Mouse (Mus musculus) CH12.LX (cell line): Measurements from ENCODE around the gene Ppp2r5e.

Experiments
- CTCF ChIP-seq, 2 experiments: IDR thresholded peaks in 1 of 2; conservative IDR thresholded peaks in 1 of 2; 2 replicates each; pipeline ENCODE4 v1.5.1; 2011 to 2012; ENCODE audit warnings: low read depth in 2 of 2, low read length in 2 of 2, improper control_type of control experiment in 1 of 2, inconsistent platforms in 1 of 2, mild to moderate bottlenecking in 1 of 2, moderate library complexity in 1 of 2
- EP300 ChIP-seq: IDR thresholded peaks from 2 replicates; pipeline ENCODE4 v1.6.1; 2011; ENCODE audit warnings: low read length, improper control_type of control experiment
- JUND ChIP-seq: conservative IDR thresholded peaks from 2 replicates; pipeline ENCODE4 v1.6.1; 2011; ENCODE audit warnings: low read depth, low read length, improper control_type of control experiment
- KAT2A ChIP-seq: IDR thresholded peaks from 2 replicates; pipeline ENCODE4 v1.6.1; 2012; ENCODE audit warnings: low read length, improper control_type of control experiment, inconsistent platforms; ENCODE audit not compliant: insufficient replicate concordance
- MAX ChIP-seq: IDR thresholded peaks from 2 replicates; pipeline ENCODE4 v1.6.1; 2011; ENCODE audit warnings: low read length, improper control_type of control experiment
- MAZ ChIP-seq: IDR thresholded peaks from 2 replicates; pipeline ENCODE4 v1.6.1; 2012; ENCODE audit warnings: low read depth, mild to moderate bottlenecking, inconsistent platforms, low read length, improper control_type of control experiment, moderate library complexity
- MXI1 ChIP-seq: IDR thresholded peaks from 2 replicates; pipeline ENCODE4 v1.6.1; 2011; ENCODE audit warnings: mild to moderate bottlenecking, low read depth, low read length, improper control_type of control experiment
- POLR2A ChIP-seq: IDR thresholded peaks from 2 replicates; pipeline ENCODE4 v1.6.1; 2011; ENCODE audit warnings: low read depth, mild to moderate bottlenecking, improper control_type of control experiment, low read length
- RAD21 ChIP-seq: IDR thresholded peaks from 2 replicates; pipeline ENCODE4 v1.6.1; 2011; ENCODE audit warnings: low read depth, mild to moderate bottlenecking, low read length, improper control_type of control experiment, moderate library complexity
- ZC3H11A ChIP-seq: IDR thresholded peaks from 2 replicates; pipeline ENCODE4 v1.6.1; 2012; ENCODE audit warnings: low read depth, mild to moderate bottlenecking, inconsistent platforms, low read length, improper control_type of control experiment
- ZKSCAN1 ChIP-seq: IDR thresholded peaks from 2 replicates; pipeline ENCODE4 v1.6.1; 2012; ENCODE audit warnings: low read depth, inconsistent platforms, low read length, improper control_type of control experiment, borderline replicate concordance

GRCm38 (mm10) chr12:75480031-75480430 is 116.0 kb downstream of the Ppp2r5e start:
- TF ChIP-seq POLR2A (no peak), RAD21 (no peak), ZKSCAN1 (no peak), CTCF (conservative IDR thresholded peaks at IDR 0.05 in 1 of 2, IDR thresholded peaks at IDR 0.05 in 1 of 2; ENCODE audit: low read depth in 2 of 2, low read length in 2 of 2) (no peak), EP300 (no peak), ZC3H11A (no peak), MXI1 (no peak), JUND (no peak), MAX (no peak), KAT2A (no peak), MAZ (no peak)
